Mouse (Mus musculus): Measurements from ENCODE around the gene Shtn1. TPM values are rescaled to one million over a fixed set of nuclear protein-coding genes. Genes with fewer than 3 reads are reported as not detected.

Gene Shtn1
- polyA plus RNA-seq, 1 experiment from 2014 or later: 5.8 TPM

- H3K27ac ChIP-seq (replicated peaks): no peak overlapping the region
- H3K4me2 ChIP-seq (replicated peaks): no peak overlapping the region
- H3K9ac ChIP-seq: no peak overlapping the region
- H3K27me3 ChIP-seq: no peaks in the 10 kb centered on the region
- H3K4me1 ChIP-seq: no peaks in the 10 kb centered on the region
- WGBS: 68% methylated on average over 4 of the region's 4 CpGs
- no peaks in the 10 kb centered on the region for H3K36me3 ChIP-seq
- ATAC-seq (ENCODE audit: insufficient number of reproducible peaks, low FRiP score, low TSS enrichment, low read depth): no peak
- H3K4me3 ChIP-seq (replicated peaks): no peak overlapping the region
- no peaks in the 10 kb centered on the region for H3K9me3 ChIP-seq (replicated peaks)
These were observed 23.8 kb downstream of the Shtn1 start for GRCm38 (mm10) chr19:59052053-59052452.

DNA sequence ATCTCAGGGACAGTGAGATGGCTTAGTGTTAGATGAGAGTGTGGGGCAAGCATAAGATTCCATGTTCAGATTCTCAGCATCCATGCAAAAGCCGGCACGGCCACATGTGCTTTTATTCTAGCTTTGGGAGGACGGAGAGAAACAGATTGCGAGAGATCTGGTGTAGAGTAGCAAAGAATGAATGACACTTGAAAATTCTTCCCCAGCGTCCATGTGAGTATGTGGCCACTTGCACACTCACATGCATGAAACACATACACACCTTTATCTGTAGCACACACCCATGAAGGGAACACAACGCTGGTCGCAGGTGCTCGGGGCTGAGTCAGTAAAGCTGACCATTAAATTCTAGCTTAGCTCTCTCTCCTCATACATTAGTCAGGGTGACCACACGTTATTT is 24.3 kb downstream of the Shtn1 start:
- Histone ChIP-seq H3K4me1 (no peaks in the 10 kb centered on the region), H3K27me3 (no peaks in the 10 kb centered on the region), H3K9me3 (replicated peaks) (no peaks in the 10 kb centered on the region), H3K4me3 (replicated peaks) (no peak overlapping the region), H3K4me2 (replicated peaks) (no peak overlapping the region), H3K36me3 (no peaks in the 10 kb centered on the region), H3K27ac (replicated peaks) (no peak overlapping the region), H3K9ac (no peak overlapping the region)
- WGBS: 79% methylated on average over 9 of the region's 9 CpGs
- no peak for ATAC-seq (ENCODE audit: insufficient number of reproducible peaks, low FRiP score, low TSS enrichment, low read depth)

- Histone ChIP-seq H3K4me2 (replicated peaks) (no peak overlapping the region), H3K27ac (replicated peaks) (no peak overlapping the region), H3K9ac (no peak overlapping the region), H3K4me3 (replicated peaks) (no peak overlapping the region), H3K27me3 (no peaks in the 10 kb centered on the region), H3K4me1 (no peaks in the 10 kb centered on the region), H3K36me3 (no peaks in the 10 kb centered on the region), H3K9me3 (replicated peaks) (no peaks in the 10 kb centered on the region)
- no peak for ATAC-seq (ENCODE audit: insufficient number of reproducible peaks, low FRiP score, low TSS enrichment, low read depth)
- 73% methylated on average over 6 of the region's 6 CpGs for WGBS
These were observed 27.0 kb downstream of the Shtn1 start for GRCm38 (mm10) chr19:59048852-59049251.

DNA sequence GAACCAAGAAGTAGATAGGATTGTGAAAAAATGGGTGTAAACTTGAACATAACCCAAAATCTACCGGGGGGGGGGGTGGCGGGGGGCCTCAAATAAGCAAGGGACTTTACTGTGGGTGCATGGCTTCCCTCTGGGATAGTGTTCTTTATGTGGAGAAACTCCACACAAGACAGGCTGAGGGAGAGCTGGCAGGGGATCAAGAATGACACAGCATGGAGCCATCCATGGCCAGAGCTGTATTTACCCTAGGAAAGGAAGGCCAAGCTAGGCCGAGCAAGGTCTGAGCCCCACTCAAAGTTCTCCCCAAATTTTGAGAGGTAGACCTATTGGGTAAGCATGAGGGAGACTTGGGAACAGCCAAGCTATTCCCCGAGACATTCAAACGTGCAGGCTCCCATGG is 28.4 kb downstream of the Shtn1 start:
- H3K9ac ChIP-seq: no peak overlapping the region
- no peaks in the 10 kb centered on the region for H3K9me3 ChIP-seq (replicated peaks)
- H3K4me1 ChIP-seq: no peaks in the 10 kb centered on the region
- H3K36me3 ChIP-seq: no peaks in the 10 kb centered on the region
- no peak for ATAC-seq (ENCODE audit: insufficient number of reproducible peaks, low FRiP score, low TSS enrichment, low read depth)
- H3K4me2 ChIP-seq (replicated peaks): no peak overlapping the region
- H3K27me3 ChIP-seq: no peaks in the 10 kb centered on the region
- H3K4me3 ChIP-seq (replicated peaks): no peak overlapping the region
- WGBS: 80% methylated on average over 5 of the region's 5 CpGs
- no peak overlapping the region for H3K27ac ChIP-seq (replicated peaks)

DNA sequence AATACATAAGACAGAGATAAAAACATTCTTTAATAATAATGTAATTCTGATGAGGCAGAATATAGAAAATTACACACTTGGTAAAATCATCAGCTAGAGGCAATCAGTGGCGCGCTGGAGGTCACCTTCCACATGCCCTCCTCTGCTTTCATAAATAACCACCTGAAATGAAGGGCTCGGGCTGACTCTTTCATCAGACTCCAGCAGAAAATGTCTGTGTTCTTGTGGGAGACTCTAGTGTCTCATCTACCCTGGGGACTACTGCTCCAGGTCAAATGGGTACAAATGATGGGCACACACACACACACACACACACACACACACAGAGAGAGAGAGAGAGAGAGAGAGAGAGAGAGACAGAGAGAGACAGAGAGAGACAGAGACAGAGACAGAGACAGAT is 34.8 kb downstream of the Shtn1 start:
- H3K9ac ChIP-seq: no peak overlapping the region
- no peak for ATAC-seq (ENCODE audit: insufficient number of reproducible peaks, low FRiP score, low TSS enrichment, low read depth)
- H3K27ac ChIP-seq (replicated peaks): no peak overlapping the region
- no peaks in the 10 kb centered on the region for H3K4me1 ChIP-seq
- no peaks in the 10 kb centered on the region for H3K9me3 ChIP-seq (replicated peaks)
- 79% methylated on average over 3 of the region's 3 CpGs for WGBS
- H3K27me3 ChIP-seq: no peaks in the 10 kb centered on the region
- no peak overlapping the region for H3K4me2 ChIP-seq (replicated peaks)
- H3K36me3 ChIP-seq: no peaks in the 10 kb centered on the region
- H3K4me3 ChIP-seq (replicated peaks): no peak overlapping the region

DNA sequence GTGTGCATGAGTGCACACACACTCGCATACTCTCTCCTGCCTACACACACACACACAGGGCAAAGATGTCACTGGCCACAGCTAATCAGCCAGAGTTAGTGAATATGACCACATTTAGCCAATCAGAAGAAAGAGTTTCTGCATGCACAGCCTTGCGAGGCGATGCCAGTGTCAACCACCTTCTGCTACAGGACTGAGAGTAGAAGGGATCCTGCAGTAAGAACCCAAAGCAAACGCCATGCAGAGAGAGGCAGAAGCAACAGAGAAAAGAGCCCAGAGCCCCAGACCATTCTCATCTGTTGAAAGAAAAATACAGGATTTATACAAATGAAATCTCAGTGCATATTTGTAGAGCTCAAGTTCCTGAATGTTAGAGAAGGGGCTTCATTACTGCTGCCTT is 37.1 kb downstream of the Shtn1 start:
- Histone ChIP-seq H3K27me3 (no peaks in the 10 kb centered on the region), H3K27ac (replicated peaks) (no peak overlapping the region), H3K4me3 (replicated peaks) (no peak overlapping the region), H3K36me3 (no peaks in the 10 kb centered on the region), H3K4me2 (replicated peaks) (no peak overlapping the region), H3K4me1 (no peaks in the 10 kb centered on the region), H3K9me3 (replicated peaks) (no peaks in the 10 kb centered on the region), H3K9ac (no peak overlapping the region)
- WGBS: 78% methylated on average over 4 of the region's 4 CpGs
- no peak for ATAC-seq (ENCODE audit: insufficient number of reproducible peaks, low FRiP score, low TSS enrichment, low read depth)

- Histone ChIP-seq H3K4me3 (replicated peaks) (no peak overlapping the region), H3K9ac (no peak overlapping the region), H3K4me2 (replicated peaks) (no peak overlapping the region), H3K9me3 (replicated peaks) (no peaks in the 10 kb centered on the region), H3K4me1 (no peaks in the 10 kb centered on the region), H3K27me3 (no peaks in the 10 kb centered on the region), H3K27ac (replicated peaks) (no peak overlapping the region), H3K36me3 (no peaks in the 10 kb centered on the region)
- WGBS: 60% methylated on average over 3 of the region's 3 CpGs
- ATAC-seq (ENCODE audit: insufficient number of reproducible peaks, low FRiP score, low TSS enrichment, low read depth): no peak
These were observed 39.1 kb downstream of the Shtn1 start for GRCm38 (mm10) chr19:59036811-59037210.

DNA sequence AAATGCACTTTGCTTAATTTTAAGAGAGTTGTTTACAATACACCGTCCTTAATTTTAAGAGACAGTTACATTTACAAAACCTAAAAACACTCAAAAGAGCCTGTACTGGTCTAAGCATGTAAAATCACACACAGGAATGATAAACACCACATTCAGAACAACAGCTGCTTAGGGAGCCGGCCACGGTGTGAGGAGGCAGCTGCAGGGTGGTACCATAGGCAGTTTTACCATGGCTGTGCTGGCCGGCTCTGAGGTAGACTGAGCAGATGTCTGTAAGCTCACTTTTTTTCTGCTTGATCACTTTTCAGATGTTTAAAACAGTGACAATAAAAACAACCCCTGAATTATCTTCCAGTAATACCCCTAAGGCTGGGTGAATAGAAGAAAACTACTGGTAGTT is 42.7 kb downstream of the Shtn1 start:
- ATAC-seq (ENCODE audit: insufficient number of reproducible peaks, low FRiP score, low TSS enrichment, low read depth): no peak
- H3K4me3 ChIP-seq (replicated peaks): no peak overlapping the region
- no peaks in the 10 kb centered on the region for H3K9me3 ChIP-seq (replicated peaks)
- H3K4me1 ChIP-seq: no peaks in the 10 kb centered on the region
- H3K9ac ChIP-seq: no peak overlapping the region
- no peak overlapping the region for H3K27ac ChIP-seq (replicated peaks)
- no peak overlapping the region for H3K4me2 ChIP-seq (replicated peaks)
- H3K36me3 ChIP-seq: no peaks in the 10 kb centered on the region
- H3K27me3 ChIP-seq: no peaks in the 10 kb centered on the region
- WGBS: 60% methylated on average over 4 of the region's 4 CpGs

- 80% methylated on average over 1 of the region's 1 CpGs for WGBS
- no peak overlapping the region for H3K4me2 ChIP-seq (replicated peaks)
- H3K27ac ChIP-seq (replicated peaks): no peak overlapping the region
- no peaks in the 10 kb centered on the region for H3K36me3 ChIP-seq
- no peak for ATAC-seq (ENCODE audit: insufficient number of reproducible peaks, low FRiP score, low TSS enrichment, low read depth)
- no peaks in the 10 kb centered on the region for H3K27me3 ChIP-seq
- no peaks in the 10 kb centered on the region for H3K4me1 ChIP-seq
- H3K9me3 ChIP-seq (replicated peaks): no peaks in the 10 kb centered on the region
- H3K9ac ChIP-seq: no peak overlapping the region
- no peak overlapping the region for H3K4me3 ChIP-seq (replicated peaks)
These were observed 45.7 kb downstream of the Shtn1 start for GRCm38 (mm10) chr19:59030221-59030620.

GRCm38 (mm10) chr19:59029011-59029410 is 46.9 kb downstream of the Shtn1 start:
- no peak for ATAC-seq (ENCODE audit: insufficient number of reproducible peaks, low FRiP score, low TSS enrichment, low read depth)
- H3K27ac ChIP-seq (replicated peaks): no peak overlapping the region

GRCm38 (mm10) chr19:59028130-59028529 is 47.8 kb downstream of the Shtn1 start:
- Histone ChIP-seq H3K9ac (no peak overlapping the region), H3K4me2 (replicated peaks) (no peak overlapping the region), H3K9me3 (replicated peaks) (no peaks in the 10 kb centered on the region), H3K36me3 (no peaks in the 10 kb centered on the region), H3K4me3 (replicated peaks) (no peak overlapping the region), H3K27me3 (no peaks in the 10 kb centered on the region), H3K4me1 (no peaks in the 10 kb centered on the region), H3K27ac (replicated peaks) (no peak overlapping the region)
- WGBS: 79% methylated on average over 3 of the region's 3 CpGs
- no peak for ATAC-seq (ENCODE audit: insufficient number of reproducible peaks, low FRiP score, low TSS enrichment, low read depth)

More at GRCm38 (mm10) chr19:59029011-59029410, 46.9 kb downstream of the Shtn1 start:
- no peak overlapping the region for H3K4me2 ChIP-seq (replicated peaks)
- no peak overlapping the region for H3K9ac ChIP-seq
- H3K4me1 ChIP-seq: no peaks in the 10 kb centered on the region
- H3K36me3 ChIP-seq: no peaks in the 10 kb centered on the region
- no peaks in the 10 kb centered on the region for H3K27me3 ChIP-seq
- H3K4me3 ChIP-seq (replicated peaks): no peak overlapping the region
- no peaks in the 10 kb centered on the region for H3K9me3 ChIP-seq (replicated peaks)
- WGBS: 82% methylated on average over 9 of the region's 9 CpGs

DNA sequence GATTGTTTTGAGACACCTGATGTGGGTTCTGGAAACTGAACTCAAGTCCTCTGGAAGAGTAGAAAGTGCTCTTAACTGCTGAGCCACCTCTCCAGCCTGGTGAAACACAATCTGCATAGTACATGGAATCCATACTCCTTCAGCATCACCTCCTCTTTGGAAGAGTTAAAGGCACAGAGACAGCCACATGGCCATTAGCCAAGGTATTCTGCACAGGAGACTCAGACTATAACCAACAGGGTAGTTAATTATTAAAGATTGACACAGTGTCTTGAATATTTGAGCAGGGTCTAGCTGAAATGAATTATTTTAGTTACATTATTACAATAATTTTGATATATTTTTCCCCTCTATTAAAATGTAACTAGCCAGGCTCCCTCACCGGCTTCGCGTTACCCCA is 52.0 kb downstream of the Shtn1 start:
- Histone ChIP-seq H3K4me3 (replicated peaks) (no peak overlapping the region), H3K27me3 (no peaks in the 10 kb centered on the region), H3K9ac (no peak overlapping the region), H3K9me3 (replicated peaks) (0 out of 2 replicates have a peak, but pooled peaks cover 5% of the 10 kb centered on the region), H3K4me1 (no peaks in the 10 kb centered on the region), H3K36me3 (no peaks in the 10 kb centered on the region), H3K4me2 (replicated peaks) (no peak overlapping the region), H3K27ac (replicated peaks) (no peak overlapping the region)
- ATAC-seq (ENCODE audit: insufficient number of reproducible peaks, low FRiP score, low TSS enrichment, low read depth): no peak
- 93% methylated on average over 3 of the region's 3 CpGs for WGBS

All from embryonic facial prominence, embryonic 15.5 days (tissue).